Mouse (Mus musculus): Measurements from ENCODE around the gene Gm5269.
A peak's percentile ranks its signal among the peaks of the same experiment; 100 is the strongest.

Gm5269 gene

GRCm38 (mm10) chr1:45881228-45881832 is 8.7 kb downstream of the Gm5269 start:
- no peak for DNase-seq (ENCODE audit: inconsistent ontology term)

- DNase-seq (ENCODE audit: inconsistent ontology term) = no peak
These were observed 12.6 kb downstream of the Gm5269 start for GRCm38 (mm10) chr1:45877463-45877862.

GRCm38 (mm10) chr1:45876450-45877198 is 13.4 kb downstream of the Gm5269 start:
- DNase-seq (ENCODE audit: inconsistent ontology term) = no peak

- no peak for DNase-seq (ENCODE audit: inconsistent ontology term)
These were observed 14.4 kb downstream of the Gm5269 start for GRCm38 (mm10) chr1:45875640-45876039.

GRCm38 (mm10) chr1:45873250-45873649 is 16.8 kb downstream of the Gm5269 start:
- peak; percentile 22 for DNase-seq (ENCODE audit: inconsistent ontology term)

- no peak for DNase-seq (ENCODE audit: inconsistent ontology term)
These were observed 21.5 kb downstream of the Gm5269 start for GRCm38 (mm10) chr1:45868479-45869137.

- no peak for DNase-seq (ENCODE audit: inconsistent ontology term)
These were observed 22.0 kb downstream of the Gm5269 start for GRCm38 (mm10) chr1:45868050-45868449.

- DNase-seq (ENCODE audit: inconsistent ontology term) = no peak
These were observed 23.6 kb downstream of the Gm5269 start for GRCm38 (mm10) chr1:45866288-45867018.

- DNase-seq (ENCODE audit: inconsistent ontology term) = no peak
These were observed 24.3 kb downstream of the Gm5269 start for GRCm38 (mm10) chr1:45865727-45866126.

- no peak for DNase-seq (ENCODE audit: inconsistent ontology term)
These were observed 24.8 kb downstream of the Gm5269 start for GRCm38 (mm10) chr1:45865316-45865715.

GRCm38 (mm10) chr1:45864564-45865014 is 25.5 kb downstream of the Gm5269 start:
- DNase-seq (ENCODE audit: inconsistent ontology term) = peak; percentile 68

- DNase-seq (ENCODE audit: inconsistent ontology term) = no peak
These were observed 26.4 kb downstream of the Gm5269 start for GRCm38 (mm10) chr1:45863641-45864040.

GRCm38 (mm10) chr1:45861162-45861561 is 28.9 kb downstream of the Gm5269 start:
- DNase-seq (ENCODE audit: inconsistent ontology term) = no peak

- no peak for DNase-seq (ENCODE audit: inconsistent ontology term)
These were observed 29.7 kb downstream of the Gm5269 start for GRCm38 (mm10) chr1:45860349-45860748.

GRCm38 (mm10) chr1:45858038-45858437 is 32.0 kb downstream of the Gm5269 start:
- DNase-seq (ENCODE audit: inconsistent ontology term) = no peak

- no peak for DNase-seq (ENCODE audit: inconsistent ontology term)
These were observed 44.6 kb downstream of the Gm5269 start for GRCm38 (mm10) chr1:45845466-45845865.

Measured in Muller cell, postnatal 12 days (primary cell).